Mouse (Mus musculus) embryonic fibroblast, embryonic 13.5 days (primary cell): Measurements from ENCODE around the gene Gadd45a.

ENCODE experiments used
- CTCF ChIP-seq: IDR thresholded peaks from 2 replicates; pipeline ENCODE4 v1.5.1; 2011; ENCODE audit warnings: mild to moderate bottlenecking, control low read depth, low read length, moderate library complexity, borderline replicate concordance; ENCODE audit not compliant: insufficient read depth
- POLR2A ChIP-seq: IDR thresholded peaks from 2 replicates; pipeline ENCODE4 v1.6.1; 2011; ENCODE audit warnings: low read depth, mild to moderate bottlenecking, control low read depth, low read length, moderate library complexity

GRCm38 (mm10) chr6:67013293-67013948 is 23.8 kb downstream of the Gadd45a start:
- TF ChIP-seq CTCF (no peak), POLR2A (no peak)
